Mouse (Mus musculus) MEL (cell line): ENCODE measurements around the gene Usp38. TPM values are rescaled to one million over a fixed set of nuclear protein-coding genes. Genes with fewer than 3 reads are reported as not detected.

ENCODE experiments used
- DNase-seq: peaks from one replicate; pipeline ENCODE4 v3.0.0; 2011; ENCODE audit warnings: low read depth, low spot score
- H3K27ac ChIP-seq: 2 replicates; pipeline ENCODE4 v1.5.1; 2012; ENCODE audit warnings: low read depth, mild to moderate bottlenecking, control low read depth, low read length, moderate library complexity; ENCODE audit not compliant: control insufficient read depth
- H3K27me3 ChIP-seq, 2 experiments: fragments of 150-350 bp in 1 of 2; sonication (generic) in 1 of 2; 2 replicates each; pipeline ENCODE4 v1.6.1; 2012; ENCODE audit warnings: low read length in 2 of 2, mild to moderate bottlenecking in 2 of 2, improper control_type of control experiment in 1 of 2, moderate library complexity in 1 of 2; ENCODE audit not compliant: insufficient read depth in 2 of 2, control insufficient read depth in 1 of 2
- H3K36me3 ChIP-seq, 2 experiments: 2 replicates each; pipeline ENCODE4 v1.6.1; 2012 to 2014; ENCODE audit warnings: low read length in 2 of 2, improper control_type of control experiment in 1 of 2, inconsistent platforms in 1 of 2, mild to moderate bottlenecking in 1 of 2; ENCODE audit not compliant: insufficient read depth in 2 of 2, control insufficient read depth in 1 of 2
- H3K4me1 ChIP-seq, 2 experiments: fragments of 150-350 bp in 1 of 2; sonication (generic) in 1 of 2; 2 replicates each; pipeline ENCODE4 v1.6.1; 2012; ENCODE audit warnings: low read length in 2 of 2, improper control_type of control experiment in 1 of 2, mild to moderate bottlenecking in 1 of 2; ENCODE audit not compliant: insufficient read depth in 2 of 2, control insufficient read depth in 1 of 2
- H3K4me3 ChIP-seq, 2 experiments: fragments of 150-350 bp in 1 of 2; sonication (generic) in 1 of 2; 2 replicates each; pipeline ENCODE4 v1.5.1; 2012; ENCODE audit warnings: low read depth in 2 of 2, low read length in 2 of 2, mild to moderate bottlenecking in 2 of 2, moderate library complexity in 2 of 2, control low read depth in 1 of 2, improper control_type of control experiment in 1 of 2; ENCODE audit not compliant: control insufficient read depth in 1 of 2, insufficient read depth in 1 of 2
- H3K79me2 ChIP-seq: 2 replicates; pipeline ENCODE4 v1.6.1; 2012; ENCODE audit warnings: mild to moderate bottlenecking, low read length, moderate library complexity; ENCODE audit not compliant: control insufficient read depth, poor library complexity, insufficient read depth
- H3K9ac ChIP-seq: 2 replicates; pipeline ENCODE4 v1.6.1; 2012; ENCODE audit warnings: low read depth, mild to moderate bottlenecking, control low read depth, low read length, moderate library complexity; ENCODE audit not compliant: control insufficient read depth, poor library complexity, severe bottlenecking
- H3K9me3 ChIP-seq: fragments of 150-350 bp; sonication (generic); replicated peaks from 2 replicates; pipeline ENCODE4 v1.6.1; 2012; ENCODE audit warnings: mild to moderate bottlenecking, low read length, improper control_type of control experiment, moderate library complexity; ENCODE audit not compliant: insufficient read depth
- CHD2 ChIP-seq: IDR thresholded peaks from 2 replicates; pipeline ENCODE4 v1.6.1; 2011; ENCODE audit warnings: low read length, improper control_type of control experiment
- CTCF ChIP-seq, 3 experiments: IDR thresholded peaks in 2 of 3; conservative IDR thresholded peaks in 1 of 3; 2 replicates each; pipeline ENCODE4 v1.5.1; 2011 to 2012; ENCODE audit warnings: low read length in 3 of 3, low read depth in 2 of 3, mild to moderate bottlenecking in 2 of 3, improper control_type of control experiment in 1 of 3, inconsistent platforms in 1 of 3, mixed read lengths in 1 of 3, moderate library complexity in 1 of 3; ENCODE audit not compliant: control insufficient read depth in 1 of 3, insufficient read depth in 1 of 3, poor library complexity in 1 of 3, severe bottlenecking in 1 of 3
- ELF1 ChIP-seq: IDR thresholded peaks from 2 replicates; pipeline ENCODE4 v1.6.1; 2014; ENCODE audit warnings: low read depth, mild to moderate bottlenecking, inconsistent platforms, low read length, improper control_type of control experiment, moderate library complexity
- EP300 ChIP-seq, 2 experiments: IDR thresholded peaks; 2 replicates each; pipeline ENCODE4 v1.6.1; 2011; ENCODE audit warnings: improper control_type of control experiment in 2 of 2, low read length in 2 of 2, low read depth in 1 of 2, mild to moderate bottlenecking in 1 of 2
- ETS1 ChIP-seq: IDR thresholded peaks from 2 replicates; pipeline ENCODE4 v1.6.1; 2012; ENCODE audit warnings: low read depth, mild to moderate bottlenecking, inconsistent platforms, low read length, improper control_type of control experiment, moderate library complexity
- GATA1 ChIP-seq: IDR thresholded peaks from 2 replicates; pipeline ENCODE4 v1.6.1; 2011; ENCODE audit warnings: low read depth, low read length, improper control_type of control experiment
- HCFC1 ChIP-seq: IDR thresholded peaks from 2 replicates; pipeline ENCODE4 v1.6.1; 2012; ENCODE audit warnings: low read depth, mild to moderate bottlenecking, inconsistent platforms, low read length, improper control_type of control experiment, moderate library complexity
- KAT2A ChIP-seq: conservative IDR thresholded peaks from 2 replicates; pipeline ENCODE4 v1.6.1; 2012; ENCODE audit warnings: low read depth, low read length, improper control_type of control experiment, inconsistent platforms
- MAX ChIP-seq: IDR thresholded peaks from 2 replicates; pipeline ENCODE4 v1.6.1; 2011; ENCODE audit warnings: low read length, improper control_type of control experiment
- MXI1 ChIP-seq: IDR thresholded peaks from 2 replicates; pipeline ENCODE4 v1.6.1; 2011; ENCODE audit warnings: mild to moderate bottlenecking, low read depth, low read length, improper control_type of control experiment
- MYC ChIP-seq: IDR thresholded peaks from 2 replicates; pipeline ENCODE4 v1.6.1; 2011; ENCODE audit warnings: low read depth, mild to moderate bottlenecking, low read length, improper control_type of control experiment, moderate library complexity
- NELFE ChIP-seq: IDR thresholded peaks from 2 replicates; pipeline ENCODE4 v1.6.1; 2011; ENCODE audit warnings: low read depth, low read length, improper control_type of control experiment
- POLR2A ChIP-seq, 2 experiments: IDR thresholded peaks; 2 replicates each; pipeline ENCODE4 v1.6.1; 2011 to 2012; ENCODE audit warnings: low read length in 2 of 2, mild to moderate bottlenecking in 2 of 2, control low read depth in 1 of 2, improper control_type of control experiment in 1 of 2, low read depth in 1 of 2, moderate library complexity in 1 of 2; ENCODE audit not compliant: control insufficient read depth in 1 of 2, insufficient read depth in 1 of 2, poor library complexity in 1 of 2
- RAD21 ChIP-seq: IDR thresholded peaks from 2 replicates; pipeline ENCODE4 v1.6.1; 2011; ENCODE audit warnings: mild to moderate bottlenecking, low read depth, low read length, improper control_type of control experiment
- RCOR1 ChIP-seq: IDR thresholded peaks from 2 replicates; pipeline ENCODE4 v1.6.1; 2012; ENCODE audit warnings: low read depth, mild to moderate bottlenecking, inconsistent platforms, low read length, improper control_type of control experiment
- TAL1 ChIP-seq: IDR thresholded peaks from 2 replicates; pipeline ENCODE4 v1.6.1; 2012; ENCODE audit warnings: mild to moderate bottlenecking, inconsistent platforms, low read length, moderate library complexity, mixed read lengths
- TBP ChIP-seq: IDR thresholded peaks from 2 replicates; pipeline ENCODE4 v1.8.0; 2011; ENCODE audit warnings: low read depth, low read length, improper control_type of control experiment
- TCF12 ChIP-seq: IDR thresholded peaks from 2 replicates; pipeline ENCODE4 v1.6.1; 2014; ENCODE audit warnings: low read depth, mild to moderate bottlenecking, inconsistent platforms, low read length, improper control_type of control experiment, moderate library complexity
- UBTF ChIP-seq: IDR thresholded peaks from 2 replicates; pipeline ENCODE4 v1.6.1; 2012; ENCODE audit warnings: low read depth, mild to moderate bottlenecking, inconsistent platforms, low read length, improper control_type of control experiment, moderate library complexity, borderline replicate concordance; ENCODE audit not compliant: insufficient read depth
- USF1 ChIP-seq: IDR thresholded peaks from 2 replicates; pipeline ENCODE4 v1.6.1; 2014; ENCODE audit warnings: low read depth, mild to moderate bottlenecking, inconsistent platforms, low read length, improper control_type of control experiment, moderate library complexity
- USF2 ChIP-seq, 2 experiments: IDR thresholded peaks; 2 replicates each; pipeline ENCODE4 v1.6.1; 2011 to 2012; ENCODE audit warnings: improper control_type of control experiment in 2 of 2, low read length in 2 of 2, borderline replicate concordance in 1 of 2, inconsistent platforms in 1 of 2, low read depth in 1 of 2, mild to moderate bottlenecking in 1 of 2; ENCODE audit not compliant: insufficient read depth in 1 of 2
- ZC3H11A ChIP-seq: IDR thresholded peaks from 2 replicates; pipeline ENCODE4 v1.6.1; 2012; ENCODE audit warnings: low read depth, mild to moderate bottlenecking, inconsistent platforms, low read length, improper control_type of control experiment
- ZKSCAN1 ChIP-seq: IDR thresholded peaks from 2 replicates; pipeline ENCODE4 v1.6.1; 2012; ENCODE audit warnings: low read depth, mild to moderate bottlenecking, inconsistent platforms, low read length, improper control_type of control experiment, moderate library complexity
- ZNF384 ChIP-seq: IDR thresholded peaks from 2 replicates; pipeline ENCODE4 v1.6.1; 2012; ENCODE audit warnings: low read depth, mild to moderate bottlenecking, inconsistent platforms, low read length, improper control_type of control experiment
- polyA plus RNA-seq, 2 experiments: library from polyadenylated mRNA; stranded (reverse) in 1 of 2; unstranded in 1 of 2; fragments of >175 nt in 1 of 2; fragments of >200 nt in 1 of 2; gene quantifications; 2 replicates each; pipeline versions ENCODE4 v1.2.1 to v1.2.4; 2012; ENCODE audit warnings: low replicate concordance in 2 of 2, low read depth in 1 of 2; ENCODE audit not compliant: insufficient read length in 2 of 2, insufficient read depth in 1 of 2, missing spikeins in 1 of 2
- total RNA-seq: library from RNA; depleted of rRNA; stranded (reverse); fragments of 300-350 nt; gene quantifications from 2 replicates; pipeline ENCODE4 v1.2.3, GENCODE M21; 2012

Usp38 gene
- total and polyA plus RNA-seq, 3 experiments, result 22.6 to 32.3 TPM; not detected in 1

- Histone ChIP-seq H3K4me3 (no peak overlapping the region), H3K27ac (peak overlapping the region; percentile 1), H3K9me3 (no peaks in the 10 kb centered on the region), H3K79me2 (no peaks in the 10 kb centered on the region), H3K36me3 (peaks cover 0 to 14% of the 10 kb centered on the region in 2 experiments; a peak in 2 of 4 replicates), H3K9ac (no peak overlapping the region), H3K27me3 (no peaks in the 10 kb centered on the region; a peak in 1 of 4 replicates), H3K4me1 (peaks cover 4 to 14% of the 10 kb centered on the region in 2 experiments)
- DNase-seq, result peak; percentile 78
- TF ChIP-seq ZNF384 (no peak), CTCF (IDR thresholded peaks at IDR 0.05 in 2 of 3, conservative IDR thresholded peaks at IDR 0.05 in 1 of 3; ENCODE audit: control insufficient read depth in 1 of 3, insufficient read depth in 1 of 3, low read depth in 2 of 3, low read length in 3 of 3, poor library complexity in 1 of 3, severe bottlenecking in 1 of 3) (no peak), GATA1 (no peak), CHD2 (no peak), ELF1 (peak; percentile 53; the same call in 1 of the 2 replicates), NELFE (no peak), TAL1 (no peak), EP300 (IDR thresholded peaks at IDR 0.05; ENCODE audit: low read depth in 1 of 2, low read length in 2 of 2) (peak; percentile 52 to 54; a peak in 3 of 4 replicates), ETS1 (peak; percentile 90), TCF12 (peak; percentile 23; the same call in 1 of the 2 replicates), TBP (no peak), USF2 (IDR thresholded peaks at IDR 0.05; ENCODE audit: borderline replicate concordance in 1 of 2, insufficient read depth in 1 of 2, low read depth in 1 of 2, low read length in 2 of 2) (no peak), ZKSCAN1 (no peak), HCFC1 (0 out of 2 replicates have a peak, but pooled peaks have one; percentile 30), RAD21 (no peak), POLR2A (IDR thresholded peaks at IDR 0.05; ENCODE audit: control insufficient read depth in 1 of 2, insufficient read depth in 1 of 2, low read depth in 1 of 2, low read length in 2 of 2, poor library complexity in 1 of 2) (no peak), USF1 (no peak), MAX (no peak), MYC (no peak), RCOR1 (no peak), ZC3H11A (no peak), MXI1 (peak; percentile 25; the same call in 1 of the 2 replicates), KAT2A (no peak), UBTF (no peak)
These were observed 66.1 kb downstream of the Usp38 start for GRCm38 (mm10) chr8:80948405-80949183.
